Mouse (Mus musculus) neural tube, embryonic 11.5 days (tissue): Measurements from ENCODE around the gene Cactin. TPM values are rescaled to one million over a fixed set of nuclear protein-coding genes. Genes with fewer than 3 reads are reported as not detected.

Experiments used
- ATAC-seq: fragments of 200-750 bp; cut with Nextera tagmentation; 2 replicates; pipeline ENCODE4 v1.8.0; 2017; ENCODE audit warnings: moderate number of reproducible peaks, mild to moderate bottlenecking, moderate TSS enrichment, moderate library complexity; ENCODE audit not compliant: insufficient read depth, low FRiP score, low TSS enrichment
- DNase-seq: peaks from one replicate; pipeline ENCODE4 v3.0.0-alpha.2; 2015; ENCODE audit warnings: low spot score
- H3K27ac ChIP-seq: fragments of 300-500 bp; sonication (generic); 2 replicates; pipeline ENCODE4 v1.5.1; 2014; ENCODE audit warnings: low read depth, mild to moderate bottlenecking, low read length
- H3K27me3 ChIP-seq: fragments of 300-500 bp; sonication (generic); 2 replicates; pipeline ENCODE4 v1.6.1; 2014; ENCODE audit warnings: mild to moderate bottlenecking, low read length, mixed read lengths; ENCODE audit not compliant: control insufficient read depth, insufficient read depth
- H3K36me3 ChIP-seq: fragments of 300-500 bp; sonication (generic); 2 replicates; pipeline ENCODE4 v1.6.1; 2014; ENCODE audit warnings: mild to moderate bottlenecking, low read length, moderate library complexity, mixed read lengths; ENCODE audit not compliant: control insufficient read depth, insufficient read depth
- H3K4me1 ChIP-seq: fragments of 300-500 bp; sonication (generic); 2 replicates; pipeline ENCODE4 v1.6.1; 2014; ENCODE audit warnings: low read length, mixed read lengths; ENCODE audit not compliant: control insufficient read depth, insufficient read depth
- H3K4me2 ChIP-seq: fragments of 300-500 bp; sonication (generic); 2 replicates; pipeline ENCODE4 v1.6.1; 2014; ENCODE audit warnings: low read depth, mild to moderate bottlenecking, moderate library complexity
- H3K4me3 ChIP-seq: fragments of 300-500 bp; sonication (generic); 2 replicates; pipeline ENCODE4 v1.5.1; 2014; ENCODE audit warnings: low read depth, low read length
- H3K9ac ChIP-seq: fragments of 300-500 bp; sonication (generic); 2 replicates; pipeline ENCODE4 v1.6.1; 2014; ENCODE audit warnings: mild to moderate bottlenecking, low read length
- H3K9me3 ChIP-seq: fragments of 300-500 bp; sonication (generic); 2 replicates; pipeline ENCODE4 v1.6.1; 2016; ENCODE audit warnings: low read length; ENCODE audit not compliant: control insufficient read depth
- WGBS: fragments of 180-500 bp; shearing (Covaris S2); extraction: QIAGEN DNeasy Blood & Tissue Kit; methylation state at CpG from one replicate; pipeline ENCODE4 v1.1.7; 2014; 5-methylcytosine and 5-hydroxymethylcytosine counted together
- polyA plus RNA-seq: library from polyadenylated mRNA; unstranded; fragments of >200 nt; fragmentation: Nextera tagmentation; extraction: Ambion mirVana; gene quantifications from 2 replicates; pipeline ENCODE4 v1.2.1, GENCODE M21; 2014

The Cactin gene
- polyA plus RNA-seq, 1 experiment from 2014 or later = 46.2 TPM

GRCm38 (mm10) chr10:81358209-81358608 is 37.3 kb downstream of the Cactin start:
- peak overlapping the region; percentile 99 for H3K4me2 ChIP-seq
- DNase-seq = no peak
- peak overlapping the region; percentile 67 for H3K4me3 ChIP-seq
- H3K9me3 ChIP-seq = no peaks in the 10 kb centered on the region
- peaks cover 18% of the 10 kb centered on the region for H3K4me1 ChIP-seq
- no peak overlapping the region for H3K27ac ChIP-seq
- H3K27me3 ChIP-seq = no peaks in the 10 kb centered on the region
- H3K36me3 ChIP-seq = no peaks in the 10 kb centered on the region
- no peak for ATAC-seq
- peak overlapping the region; percentile 80 for H3K9ac ChIP-seq
- 37% methylated on average over 4 of the region's 4 CpGs for WGBS

GRCm38 (mm10) chr10:81358841-81359240 is 37.9 kb downstream of the Cactin start:
- Histone ChIP-seq H3K27ac (no peak overlapping the region), H3K4me2 (peak overlapping the region; percentile 99; the same call in 1 of the 2 replicates), H3K36me3 (no peaks in the 10 kb centered on the region), H3K27me3 (peaks cover 3% of the 10 kb centered on the region), H3K4me3 (no peak overlapping the region), H3K9me3 (no peaks in the 10 kb centered on the region), H3K4me1 (peaks cover 25% of the 10 kb centered on the region), H3K9ac (no peak overlapping the region; the same call in 1 of the 2 replicates)
- 62% methylated on average over 1 of the region's 1 CpGs for WGBS
- ATAC-seq (no peak), DNase-seq (no peak)

DNA sequence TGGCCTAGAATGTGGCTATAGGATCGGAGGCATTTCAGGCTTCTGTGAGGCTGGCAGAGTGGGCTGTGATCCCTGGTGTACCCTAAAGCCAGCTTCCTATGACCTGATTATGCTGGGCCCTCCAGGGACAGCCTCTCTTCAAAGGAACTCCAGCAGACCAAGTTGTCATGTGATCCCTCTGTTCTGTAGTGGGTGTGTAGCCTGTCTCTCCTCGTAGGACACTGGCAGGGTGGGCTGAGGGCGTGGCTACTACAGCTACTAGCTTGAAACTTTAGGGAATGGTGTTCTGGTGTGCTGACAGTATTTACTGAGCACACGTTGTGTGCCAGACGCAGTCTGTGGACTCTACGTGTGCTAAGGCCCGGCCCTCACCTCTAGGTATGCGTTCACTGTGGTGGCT is 39.8 kb downstream of the Cactin start:
- H3K9ac ChIP-seq = no peak overlapping the region
- 75% methylated on average over 8 of the region's 8 CpGs for WGBS

GRCm38 (mm10) chr10:81362336-81362949 is 41.5 kb downstream of the Cactin start:
- Histone ChIP-seq H3K4me1 (peaks cover 46% of the 10 kb centered on the region), H3K9ac (no peak overlapping the region), H3K4me2 (no peak overlapping the region), H3K9me3 (no peaks in the 10 kb centered on the region), H3K27ac (no peak overlapping the region), H3K27me3 (peaks cover 15% of the 10 kb centered on the region), H3K36me3 (peaks cover 10% of the 10 kb centered on the region), H3K4me3 (no peak overlapping the region)
- 80% methylated on average over 12 of the region's 12 CpGs for WGBS
- DNase-seq (no peak), ATAC-seq (no peak)

More for the DNA sequence above, 39.8 kb downstream of the Cactin start:
- peaks cover 15% of the 10 kb centered on the region for H3K27me3 ChIP-seq
- no peak overlapping the region for H3K4me3 ChIP-seq
- DNase-seq = no peak
- no peak overlapping the region for H3K27ac ChIP-seq
- H3K4me1 ChIP-seq = peaks cover 43% of the 10 kb centered on the region
- ATAC-seq = no peak
- no peaks in the 10 kb centered on the region for H3K36me3 ChIP-seq
- H3K9me3 ChIP-seq = no peaks in the 10 kb centered on the region
- H3K4me2 ChIP-seq = no peak overlapping the region

DNA sequence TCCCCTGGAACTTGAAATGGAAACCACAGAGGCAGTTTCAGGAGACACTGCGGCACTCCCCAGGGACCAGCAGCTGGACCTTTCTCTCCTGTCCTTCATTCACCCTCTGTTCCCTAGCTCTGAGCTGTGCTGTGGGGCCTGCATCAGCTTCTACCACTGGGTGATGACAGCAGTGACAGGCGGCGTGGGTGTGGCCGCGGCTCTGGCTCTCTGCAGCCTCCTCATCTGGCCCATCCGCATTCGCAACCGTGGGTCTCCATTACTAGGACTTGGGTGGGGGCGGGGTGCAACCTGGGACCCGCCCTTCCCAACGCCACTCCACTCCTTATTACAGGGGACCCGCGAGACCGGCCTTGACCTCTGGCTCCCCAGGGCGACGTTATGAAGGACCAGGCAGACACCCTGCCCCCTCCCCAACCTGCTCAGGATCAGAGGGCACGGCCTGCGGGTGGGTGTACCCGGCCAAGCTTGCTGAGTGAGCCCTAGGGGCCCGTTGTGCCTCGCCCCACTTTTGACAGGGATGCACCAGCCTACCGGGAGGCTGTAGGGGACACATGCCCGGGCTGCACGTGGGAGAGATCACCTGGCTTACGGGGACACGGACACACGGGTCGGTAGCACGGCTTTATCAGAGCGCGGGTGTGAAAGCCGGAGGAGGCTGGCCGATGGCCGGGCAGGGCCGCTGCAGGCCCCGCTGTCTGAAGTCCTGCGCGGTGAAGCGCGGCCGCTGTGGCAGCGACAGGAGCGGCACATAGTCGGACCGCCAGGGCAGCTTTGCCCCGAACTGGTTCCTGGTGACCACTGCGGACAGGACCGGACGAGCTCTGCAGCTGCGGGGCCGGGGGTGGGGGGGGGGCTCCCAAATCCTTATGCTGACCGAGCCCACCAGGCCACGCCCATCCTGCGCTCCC is 42.8 kb downstream of the Cactin start:
- Histone ChIP-seq H3K9me3 (no peaks in the 10 kb centered on the region), H3K4me3 (peak overlapping the region; percentile 21), H3K9ac (peak overlapping the region; percentile 37), H3K27ac (no peak overlapping the region), H3K36me3 (peaks cover 20% of the 10 kb centered on the region), H3K27me3 (peaks cover 15% of the 10 kb centered on the region), H3K4me1 (peaks cover 34% of the 10 kb centered on the region), H3K4me2 (peak overlapping the region; percentile 50)
- WGBS = 7% methylated on average over 54 of the region's 54 CpGs
- DNase-seq (peak; percentile 31), ATAC-seq (no peak)

DNA sequence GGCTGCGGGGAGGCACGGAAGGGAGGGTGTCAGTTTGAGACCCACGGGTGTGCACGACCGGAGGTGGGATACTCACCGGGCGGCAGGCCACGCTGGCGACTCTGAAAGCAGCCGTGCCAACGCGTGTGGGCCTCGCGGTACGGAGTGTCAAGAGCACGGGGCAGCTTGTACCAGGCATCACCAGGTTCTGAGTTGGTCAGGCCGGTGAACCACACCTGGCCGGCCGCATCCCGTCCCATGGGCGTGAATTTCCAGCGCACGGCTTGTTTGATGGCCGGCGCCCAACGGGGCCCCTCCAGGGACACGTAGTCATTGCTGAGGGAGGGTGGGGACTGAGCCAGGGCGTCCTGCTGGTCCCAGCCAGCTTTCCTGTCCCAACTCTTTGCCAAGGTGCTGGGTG is 43.8 kb downstream of the Cactin start:
- H3K36me3 ChIP-seq = peaks cover 22% of the 10 kb centered on the region
- H3K9ac ChIP-seq = peak overlapping the region; percentile 37; the same call in 1 of the 2 replicates
- ATAC-seq (0 out of 2 replicates have a peak, but pooled peaks have one; percentile 6), DNase-seq (no peak)
- H3K4me2 ChIP-seq = peak overlapping the region; percentile 50
- peaks cover 15% of the 10 kb centered on the region for H3K27me3 ChIP-seq
- 12% methylated on average over 27 of the region's 28 CpGs for WGBS
- H3K4me1 ChIP-seq = peaks cover 30% of the 10 kb centered on the region
- no peaks in the 10 kb centered on the region for H3K9me3 ChIP-seq
- H3K27ac ChIP-seq = no peak overlapping the region
- peak overlapping the region; percentile 15 for H3K4me3 ChIP-seq

DNA sequence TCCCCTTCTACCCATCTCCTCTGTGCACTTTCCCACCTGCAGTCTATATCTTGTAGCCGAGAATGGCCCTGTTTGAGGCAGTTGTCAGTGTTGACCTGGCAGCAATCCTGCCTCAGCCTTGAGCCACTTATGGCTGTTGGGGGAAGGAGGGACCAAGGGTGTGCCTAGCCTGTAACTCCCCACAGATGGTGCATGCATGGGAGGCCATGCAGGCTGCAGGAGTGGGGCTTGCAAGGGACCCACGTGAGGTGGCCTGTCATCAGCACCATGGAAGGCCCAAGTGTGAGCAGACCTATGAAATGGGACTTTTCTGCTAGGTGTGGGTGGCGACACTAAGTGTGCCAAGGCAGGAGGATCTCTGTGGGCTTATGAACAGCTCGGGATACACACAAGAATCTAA is 44.2 kb downstream of the Cactin start:
- Histone ChIP-seq H3K27me3 (peaks cover 15% of the 10 kb centered on the region), H3K9ac (no peak overlapping the region), H3K4me3 (no peak overlapping the region), H3K9me3 (no peaks in the 10 kb centered on the region), H3K27ac (no peak overlapping the region), H3K4me1 (peaks cover 30% of the 10 kb centered on the region), H3K36me3 (peaks cover 26% of the 10 kb centered on the region), H3K4me2 (no peak overlapping the region)
- no peak for DNase-seq
- no peak for ATAC-seq
- 43% methylated on average over 4 of the region's 4 CpGs for WGBS

DNA sequence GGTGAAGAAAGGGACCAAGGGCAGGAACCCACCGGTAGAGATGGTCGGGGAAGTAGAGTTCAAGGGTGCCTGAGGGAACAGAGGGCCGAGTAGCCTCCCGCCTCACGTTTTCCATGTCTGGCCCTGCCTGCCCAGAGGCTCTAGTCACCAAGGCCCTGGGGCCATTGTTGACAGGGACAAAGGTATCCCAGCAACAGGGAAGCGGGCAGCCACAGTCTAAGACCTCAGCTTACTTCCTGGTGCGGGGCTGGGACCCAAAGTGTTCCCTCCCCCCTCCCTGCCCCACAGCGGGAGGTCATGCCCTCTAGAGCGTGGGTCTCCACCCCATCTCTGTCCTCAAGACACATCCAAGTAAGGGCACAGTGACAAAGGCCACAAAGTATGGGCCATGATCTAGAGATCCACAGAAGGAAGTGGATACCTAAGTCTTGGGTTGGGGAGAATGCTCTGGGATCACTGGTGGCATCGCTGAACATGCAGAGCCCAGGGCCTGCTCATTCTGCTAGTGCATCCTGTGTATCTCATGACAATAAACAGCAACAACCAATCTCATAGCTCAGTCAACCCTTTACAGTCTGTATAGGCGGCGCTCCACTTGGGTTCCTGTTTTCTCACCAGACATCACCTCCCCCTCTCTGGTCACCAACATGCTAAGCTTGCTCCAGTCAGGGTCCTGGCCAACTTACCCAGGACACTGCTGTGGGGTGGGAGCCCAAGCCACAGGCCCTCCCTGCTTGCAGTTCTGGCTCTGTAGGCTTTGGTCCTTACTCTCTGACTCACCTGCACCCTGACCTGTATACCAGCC is 45.0 kb downstream of the Cactin start, which contains the start of gene 4930404N11Rik:
Gene 4930404N11Rik, minus strand, starts transcription at position 145 of the 805 bp plus-strand sequence.
- WGBS = 26% methylated on average over 12 of the region's 12 CpGs
- Histone ChIP-seq H3K4me1 (peaks cover 30% of the 10 kb centered on the region), H3K36me3 (peaks cover 31% of the 10 kb centered on the region), H3K4me2 (peak within 1 kb of the TSS; percentile 50), H3K27ac (no peak within 1 kb of the TSS; the same call in 1 of the 2 replicates), H3K27me3 (peaks cover 15% of the 10 kb centered on the region), H3K4me3 (peak within 1 kb of the TSS; percentile 15), H3K9ac (peak within 1 kb of the TSS; percentile 37; the same call in 1 of the 2 replicates), H3K9me3 (no peaks in the 10 kb centered on the region)
- ATAC-seq (no peak), DNase-seq (peak; percentile 67)
